Mouse (Mus musculus): Measurements from ENCODE around the gene Rgsl1. TPM values are rescaled to one million over a fixed set of nuclear protein-coding genes. Genes with fewer than 3 reads are reported as not detected.

The Rgsl1 gene
- polyA plus RNA-seq, 1 experiment from 2014 or later, result 0.08 TPM

DNA sequence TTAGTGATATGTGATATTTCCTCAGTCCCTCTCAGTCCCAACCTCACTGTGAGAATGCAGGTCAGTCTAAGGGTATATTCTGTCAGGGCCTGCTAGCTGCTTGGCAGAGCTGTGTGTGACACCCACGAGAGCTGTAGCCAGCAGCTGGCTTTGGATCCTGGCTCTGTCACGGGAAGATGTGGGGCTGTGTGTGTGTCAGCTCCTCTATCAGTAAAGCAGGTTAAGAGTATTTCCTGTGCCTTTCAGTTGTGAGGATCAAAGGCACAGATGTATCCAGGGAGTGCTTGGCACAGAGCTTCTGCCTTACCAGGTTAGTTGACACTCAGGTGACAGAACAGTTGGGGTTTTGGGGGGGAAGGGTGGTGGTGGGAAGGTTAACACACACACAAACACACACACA, 114.1 kb downstream of the Rgsl1 start:
- DNase-seq (ENCODE audit: low spot score), result no peak
- 67% methylated on average over 2 of the region's 2 CpGs for WGBS
- Histone ChIP-seq H3K4me3 (ENCODE audit: low read depth, low read length) (no peak overlapping the region), H3K9me3 (ENCODE audit: control insufficient read depth, low read length) (no peaks in the 10 kb centered on the region), H3K9ac (ENCODE audit: low read length) (no peak overlapping the region), H3K27me3 (replicated peaks; ENCODE audit: control insufficient read depth, insufficient read depth, low read length) (peaks cover 7% of the 10 kb centered on the region), H3K4me1 (replicated peaks; ENCODE audit: control insufficient read depth, insufficient read depth, low read length) (no peaks in the 10 kb centered on the region), H3K27ac (ENCODE audit: low read depth) (no peak overlapping the region), H3K36me3 (ENCODE audit: control insufficient read depth, insufficient read depth, low read length) (no peaks in the 10 kb centered on the region), H3K4me2 (ENCODE audit: low read length) (no peak overlapping the region)
- ATAC-seq (replicated peaks; ENCODE audit: low FRiP score, low TSS enrichment, low read depth), result no peak

Other genes starting within 250 kb of the Rgsl1 start
- 0.04 and 0.46 TPM in 2 replicates for gene Rgs8, start 191.1 kb downstream of the Rgsl1 start, polyA plus RNA-seq (2014; fragmentation: Nextera tagmentation; extraction: Ambion mirVana)
- gene Rgs16, start 103.8 kb downstream of the Rgsl1 start, polyA plus RNA-seq (2014; fragmentation: Nextera tagmentation; extraction: Ambion mirVana), result 2.4 and 2.7 TPM in 2 replicates
- gene Rnasel, start 94.7 kb downstream of the Rgsl1 start, polyA plus RNA-seq (2014; fragmentation: Nextera tagmentation; extraction: Ambion mirVana), result 15.8 and 18.7 TPM in 2 replicates
- gene Teddm1b, start 30.2 kb upstream of the Rgsl1 start, polyA plus RNA-seq (2014; fragmentation: Nextera tagmentation; extraction: Ambion mirVana), result 0.14 and 0.28 TPM in 2 replicates
- gene Teddm1a, start 47.6 kb upstream of the Rgsl1 start, polyA plus RNA-seq (2014; fragmentation: Nextera tagmentation; extraction: Ambion mirVana), result not detected in 2 replicates
- gene Glul, start 55.8 kb upstream of the Rgsl1 start, polyA plus RNA-seq (2014; fragmentation: Nextera tagmentation; extraction: Ambion mirVana), result 91.7 and 104 TPM in 2 replicates
- gene Teddm2, start 56.1 kb upstream of the Rgsl1 start, polyA plus RNA-seq (2014; fragmentation: Nextera tagmentation; extraction: Ambion mirVana), result 0.35 and 0.42 TPM in 2 replicates